Mouse (Mus musculus) testis, adult 2 months (tissue): Measurements from ENCODE around the gene CK137956. TPM values are rescaled to one million over a fixed set of nuclear protein-coding genes. Genes with fewer than 3 reads are reported as not detected.

Experiments used
- H3K27ac ChIP-seq: fragments of 200-500 bp; 2 replicates; pipeline ENCODE4 v1.5.1; 2012; ENCODE audit warnings: low read depth, low read length; ENCODE audit not compliant: control insufficient read depth, insufficient read depth
- H3K27me3 ChIP-seq: fragments of 200-500 bp; 2 replicates; pipeline ENCODE4 v1.6.1; 2012; ENCODE audit warnings: mild to moderate bottlenecking, low read length, moderate library complexity; ENCODE audit not compliant: control insufficient read depth, insufficient read depth
- H3K36me3 ChIP-seq: fragments of 200-500 bp; 2 replicates; pipeline ENCODE4 v1.6.1; 2012; ENCODE audit warnings: mild to moderate bottlenecking, low read length; ENCODE audit not compliant: control insufficient read depth, insufficient read depth
- H3K4me1 ChIP-seq: fragments of 200-500 bp; 2 replicates; pipeline ENCODE4 v1.6.1; 2012; ENCODE audit warnings: low read length; ENCODE audit not compliant: control insufficient read depth, insufficient read depth
- H3K4me3 ChIP-seq: fragments of 200-500 bp; 2 replicates; pipeline ENCODE4 v1.5.1; 2012; ENCODE audit warnings: low read depth, mild to moderate bottlenecking, low read length, moderate library complexity, mixed read lengths; ENCODE audit not compliant: control insufficient read depth
- CTCF ChIP-seq: fragments of 200-500 bp; IDR thresholded peaks from 2 replicates; pipeline ENCODE4 v1.5.1; 2012; ENCODE audit warnings: low read depth, mild to moderate bottlenecking, inconsistent platforms, low read length, moderate library complexity; ENCODE audit not compliant: control insufficient read depth, insufficient read depth, insufficient replicate concordance
- POLR2A ChIP-seq: fragments of 200-500 bp; IDR thresholded peaks from 2 replicates; pipeline ENCODE4 v1.6.1; 2012; ENCODE audit warnings: low read depth, mild to moderate bottlenecking, inconsistent platforms, low read length, moderate library complexity; ENCODE audit not compliant: control insufficient read depth
- polyA plus RNA-seq: library from polyadenylated mRNA; depleted of rRNA; stranded (reverse); fragments of >200 nt; gene quantifications from 2 replicates; pipeline ENCODE4 v1.2.3, GENCODE M21; 2012

CK137956 gene
- polyA plus RNA-seq, 1 experiment: 154 TPM

DNA sequence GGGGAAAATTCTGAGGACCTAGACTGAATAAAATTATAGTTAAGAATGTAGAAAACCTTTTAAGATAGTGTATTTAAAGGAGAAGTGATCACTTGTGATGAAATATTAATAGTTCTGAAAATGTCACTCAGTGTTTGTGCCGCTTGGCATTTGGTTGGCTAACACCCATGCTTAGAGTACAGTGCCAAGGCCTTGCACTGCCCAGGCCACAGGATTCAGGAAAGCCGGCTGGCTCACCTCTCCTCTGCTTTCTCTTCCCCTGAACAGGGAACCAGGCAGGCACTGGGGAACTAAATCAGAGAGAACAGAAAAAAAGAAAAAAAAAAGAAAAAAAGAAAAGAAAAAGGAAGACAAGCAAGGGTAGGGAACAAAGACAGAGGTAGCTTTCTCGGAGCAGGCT lies 2.2 kb upstream of the CK137956 start:
- H3K4me3 ChIP-seq: peak overlapping the region; percentile 36
- no peaks in the 10 kb centered on the region for H3K36me3 ChIP-seq
- peaks cover 17% of the 10 kb centered on the region for H3K4me1 ChIP-seq
- no peaks in the 10 kb centered on the region for H3K27me3 ChIP-seq
- no peak overlapping the region for H3K27ac ChIP-seq
- TF ChIP-seq CTCF (no peak), POLR2A (no peak)

DNA sequence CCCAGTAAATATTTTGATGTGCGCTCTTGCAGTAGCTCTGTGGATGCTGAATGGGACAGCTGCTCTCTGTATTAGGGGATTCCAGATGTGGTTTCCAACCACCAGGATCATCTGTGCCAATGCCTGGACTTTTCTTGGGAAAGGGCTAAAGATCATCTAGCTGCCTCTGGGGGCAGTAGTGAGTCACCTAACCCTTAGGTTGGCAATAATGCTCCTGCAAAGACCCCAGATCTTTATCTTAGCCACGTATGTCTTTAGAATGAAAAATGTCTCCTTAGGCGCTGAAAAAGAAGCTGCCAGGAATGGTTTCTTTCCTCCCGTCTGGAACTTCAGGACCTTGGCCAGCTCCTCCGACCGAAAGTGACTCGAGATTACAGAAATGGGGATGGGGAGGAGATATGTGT lies 731 bp downstream of the CK137956 start:
- TF ChIP-seq POLR2A: no peak
- no peak for TF ChIP-seq CTCF
- Histone ChIP-seq H3K27me3 (no peaks in the 10 kb centered on the region), H3K27ac (no peak overlapping the region), H3K4me1 (peaks cover 17% of the 10 kb centered on the region), H3K4me3 (peak overlapping the region; percentile 90), H3K36me3 (no peaks in the 10 kb centered on the region)

DNA sequence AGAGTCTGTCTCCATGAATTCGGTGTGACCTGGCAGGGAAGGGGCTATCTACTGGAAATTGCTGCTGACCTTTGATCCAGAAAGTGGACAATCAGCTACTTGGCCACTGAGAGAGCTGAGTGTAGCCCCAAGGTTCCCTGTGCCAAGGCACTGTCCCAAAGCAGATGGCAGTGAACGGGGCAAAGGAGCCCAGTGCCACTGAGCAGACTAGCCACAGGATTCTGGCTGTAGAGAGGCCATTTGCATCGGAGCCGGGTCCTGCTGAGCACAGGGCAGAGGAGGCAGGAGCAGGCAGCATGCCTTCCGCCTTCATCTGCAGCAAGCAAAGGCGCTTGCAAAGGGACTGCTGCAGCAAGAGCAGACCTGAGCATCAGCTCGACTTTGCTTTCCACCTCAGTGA lies 1.6 kb downstream of the CK137956 start:
- no peak for TF ChIP-seq POLR2A
- no peak for TF ChIP-seq CTCF
- Histone ChIP-seq H3K27ac (no peak overlapping the region), H3K36me3 (no peaks in the 10 kb centered on the region), H3K27me3 (no peaks in the 10 kb centered on the region), H3K4me1 (peaks cover 17% of the 10 kb centered on the region), H3K4me3 (peak overlapping the region; percentile 90)

DNA sequence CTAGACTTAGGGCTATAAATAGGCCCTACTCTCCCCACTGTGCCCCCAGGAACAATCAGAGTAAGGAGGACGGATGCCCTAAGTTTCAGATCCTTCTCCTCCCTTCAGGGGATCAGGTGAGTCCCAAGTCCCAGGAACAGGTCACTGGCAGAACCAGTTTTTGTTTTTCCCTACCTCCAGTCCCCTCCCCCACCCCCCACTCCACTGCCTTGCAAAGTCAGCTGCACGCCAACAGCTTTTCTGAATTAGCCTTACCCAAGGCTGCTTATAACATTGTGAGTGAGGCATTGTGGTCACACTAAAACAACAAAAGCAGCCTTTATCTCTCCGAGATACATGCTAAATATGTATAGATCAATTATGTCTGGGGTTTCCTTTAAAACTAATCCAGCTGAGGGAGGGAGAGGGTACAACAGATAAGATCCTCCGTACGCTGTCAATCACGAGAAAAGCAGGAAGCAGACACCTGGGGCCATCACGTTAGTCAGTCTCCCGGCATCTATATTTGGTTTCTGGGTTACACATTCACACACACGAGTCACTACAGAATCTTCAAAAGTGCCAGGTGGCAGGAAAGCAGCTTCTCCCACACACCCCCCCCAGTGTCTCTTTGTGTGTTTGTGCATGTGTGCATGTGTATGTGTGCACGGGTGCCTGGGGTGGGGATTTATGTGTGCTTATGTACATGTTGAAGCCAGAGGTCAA lies 17.6 kb downstream of the CK137956 start:
- Histone ChIP-seq H3K4me3 (no peak overlapping the region), H3K27me3 (no peaks in the 10 kb centered on the region), H3K4me1 (no peaks in the 10 kb centered on the region), H3K36me3 (no peaks in the 10 kb centered on the region; the same call in 1 of the 2 replicates), H3K27ac (no peak overlapping the region)
- TF ChIP-seq CTCF (no peak), POLR2A (no peak)

DNA sequence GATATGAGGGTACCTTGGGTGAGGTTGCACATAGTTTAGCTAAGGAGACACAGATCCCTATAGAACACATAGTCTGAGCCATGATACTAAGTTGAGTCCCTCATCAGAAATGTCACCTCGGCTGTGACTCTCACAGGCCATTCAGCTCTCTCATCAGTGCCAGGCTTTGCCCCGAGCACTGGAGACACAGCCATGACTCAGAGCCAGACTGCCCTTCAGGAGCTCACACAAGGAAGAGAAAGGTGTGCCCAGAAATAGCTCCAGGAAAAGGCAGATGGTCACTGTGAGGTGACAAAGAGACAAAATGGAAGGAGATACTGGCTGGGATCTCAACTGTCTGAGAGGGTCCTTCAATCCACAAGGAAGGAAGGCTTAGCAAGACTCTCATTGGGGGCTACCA lies 23.1 kb downstream of the CK137956 start:
- Histone ChIP-seq H3K36me3 (no peaks in the 10 kb centered on the region; the same call in 1 of the 2 replicates), H3K4me1 (no peaks in the 10 kb centered on the region), H3K27me3 (no peaks in the 10 kb centered on the region), H3K4me3 (no peak overlapping the region), H3K27ac (no peak overlapping the region)
- no peak for TF ChIP-seq CTCF
- TF ChIP-seq POLR2A: no peak

DNA sequence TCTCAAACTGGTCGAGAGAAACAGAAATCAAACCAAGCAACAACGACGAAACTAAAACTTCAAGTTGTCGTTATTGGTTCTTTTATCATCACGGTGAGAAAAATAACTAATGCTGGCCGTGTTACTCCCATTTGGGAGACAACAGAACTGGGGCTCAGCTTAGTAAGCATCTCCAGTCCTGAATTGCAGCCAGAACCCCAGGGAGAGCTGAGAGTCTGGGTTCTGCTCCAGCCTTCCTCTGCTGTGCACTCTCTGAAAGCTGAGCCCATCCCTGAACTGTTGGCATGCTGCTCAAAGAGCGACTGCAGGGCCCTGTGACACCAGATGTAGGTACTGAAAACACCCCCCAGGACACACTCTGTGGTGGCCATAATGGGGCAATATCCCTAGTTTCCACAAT lies 33.3 kb downstream of the CK137956 start:
- TF ChIP-seq CTCF (no peak), POLR2A (no peak)

DNA sequence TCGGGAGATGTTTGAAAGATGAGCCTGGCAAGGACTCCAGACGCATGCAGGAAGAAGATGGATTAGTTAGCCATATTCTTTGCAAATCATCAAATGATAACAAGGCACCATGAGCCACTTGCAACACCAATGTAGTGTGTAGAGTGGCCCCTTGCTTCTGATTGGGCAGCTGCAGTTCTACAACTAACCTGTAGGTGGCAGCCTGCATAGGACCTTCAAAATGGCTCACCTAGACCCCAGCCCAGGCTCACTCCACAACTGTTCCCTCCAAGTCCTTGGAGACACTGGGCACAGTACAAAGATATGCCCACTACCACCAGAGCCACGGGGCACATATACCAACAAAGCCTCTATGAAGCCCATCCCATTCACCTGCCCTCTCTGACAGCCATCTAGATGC lies 35.4 kb downstream of the CK137956 start:
- Histone ChIP-seq H3K4me3 (no peak overlapping the region), H3K4me1 (no peaks in the 10 kb centered on the region), H3K36me3 (no peaks in the 10 kb centered on the region), H3K27me3 (no peaks in the 10 kb centered on the region), H3K27ac (no peak overlapping the region)
- peak; percentile 75; the same call in 1 of the 2 replicates for TF ChIP-seq CTCF
- no peak for TF ChIP-seq POLR2A

More for the DNA sequence above, 33.3 kb downstream of the CK137956 start:
- no peak overlapping the region for H3K27ac ChIP-seq
- H3K4me3 ChIP-seq: no peak overlapping the region
- H3K27me3 ChIP-seq: no peaks in the 10 kb centered on the region
- no peaks in the 10 kb centered on the region for H3K4me1 ChIP-seq
- no peaks in the 10 kb centered on the region for H3K36me3 ChIP-seq
